Mouse (Mus musculus) kidney, embryonic 14.5 days (tissue): ENCODE data around the gene Lmntd2. TPM values are rescaled to one million over a fixed set of nuclear protein-coding genes. Genes with fewer than 3 reads are reported as not detected.

ENCODE experiments used
- ATAC-seq: fragments of 200-750 bp; cut with Nextera tagmentation; 2 replicates; pipeline ENCODE4 v1.8.0; 2017; ENCODE audit warnings: moderate number of reproducible peaks, mild to moderate bottlenecking, moderate TSS enrichment, moderate library complexity; ENCODE audit not compliant: low FRiP score, low TSS enrichment
- H3K27ac ChIP-seq: fragments of 300-500 bp; sonication (generic); 2 replicates; pipeline ENCODE4 v1.5.1; 2014; ENCODE audit warnings: low read depth, mild to moderate bottlenecking, low read length, moderate library complexity, mixed read lengths
- H3K27me3 ChIP-seq: fragments of 300-500 bp; sonication (generic); 2 replicates; pipeline ENCODE4 v1.6.1; 2014; ENCODE audit warnings: mild to moderate bottlenecking, low read length; ENCODE audit not compliant: control insufficient read depth, insufficient read depth
- H3K36me3 ChIP-seq: fragments of 300-500 bp; sonication (generic); 2 replicates; pipeline ENCODE4 v1.6.1; 2014; ENCODE audit warnings: low read length, mixed read lengths; ENCODE audit not compliant: control insufficient read depth, insufficient read depth
- H3K4me1 ChIP-seq: fragments of 300-500 bp; sonication (generic); 2 replicates; pipeline ENCODE4 v1.6.1; 2014; ENCODE audit warnings: low read length, mixed read lengths; ENCODE audit not compliant: control insufficient read depth, insufficient read depth
- H3K4me2 ChIP-seq: fragments of 300-500 bp; sonication (generic); replicated peaks from 2 replicates; pipeline ENCODE4 v1.6.1; 2014; ENCODE audit warnings: low read depth, mild to moderate bottlenecking, low read length
- H3K4me3 ChIP-seq: fragments of 300-500 bp; sonication (generic); 2 replicates; pipeline ENCODE4 v1.5.1; 2014; ENCODE audit warnings: mild to moderate bottlenecking, low read length
- H3K9ac ChIP-seq: fragments of 300-500 bp; sonication (generic); 2 replicates; pipeline ENCODE4 v1.6.1; 2014; ENCODE audit warnings: low read depth, mild to moderate bottlenecking, low read length, moderate library complexity
- H3K9me3 ChIP-seq: fragments of 300-500 bp; sonication (generic); 2 replicates; pipeline ENCODE4 v1.6.1; 2016; ENCODE audit warnings: low read length; ENCODE audit not compliant: control insufficient read depth
- WGBS: fragments of 180-500 bp; shearing (Covaris S2); extraction: QIAGEN DNeasy Blood & Tissue Kit; methylation state at CpG from one replicate; pipeline ENCODE4 v1.1.7; 2014; 5-methylcytosine and 5-hydroxymethylcytosine counted together
- polyA plus RNA-seq: library from polyadenylated mRNA; unstranded; fragments of >200 nt; fragmentation: Nextera tagmentation; extraction: Ambion mirVana; gene quantifications from 2 replicates; pipeline ENCODE4 v1.2.1, GENCODE M21; 2014

Lmntd2 gene
- polyA plus RNA-seq, 1 experiment from 2014 or later = 3.4 TPM

DNA sequence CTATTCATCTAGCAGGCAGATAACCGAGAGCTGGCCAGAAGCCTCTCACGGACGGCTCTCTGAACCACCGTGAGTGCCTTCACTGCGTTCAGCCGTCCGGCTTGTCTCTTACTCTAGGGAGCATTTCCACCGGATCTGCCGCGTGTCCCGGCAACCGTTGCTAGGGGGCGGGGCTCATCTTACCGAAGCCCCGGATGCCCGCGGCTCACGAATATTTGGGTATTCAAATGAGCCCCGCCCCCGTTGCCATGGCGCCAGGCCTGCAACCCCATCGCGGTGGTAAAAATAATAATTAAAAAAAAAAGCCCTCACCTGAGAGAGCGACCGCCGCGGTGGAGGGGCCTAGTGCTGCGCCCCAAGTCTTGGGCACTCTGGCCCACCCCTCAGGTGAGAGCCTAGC is 19.1 kb downstream of the Lmntd2 start:
- H3K4me1 ChIP-seq = peaks cover 14% of the 10 kb centered on the region; the same call in 1 of the 2 replicates
- H3K4me3 ChIP-seq = peak overlapping the region; percentile 92
- ATAC-seq = peak; percentile 46
- H3K9ac ChIP-seq = peak overlapping the region; percentile 65
- peak overlapping the region; percentile 97 for H3K4me2 ChIP-seq
- H3K27ac ChIP-seq = peak overlapping the region; percentile 84; the same call in 1 of the 2 replicates
- WGBS = under 1% methylated on average over 28 of the region's 28 CpGs
- H3K27me3 ChIP-seq = no peaks in the 10 kb centered on the region
- peaks cover 25% of the 10 kb centered on the region for H3K36me3 ChIP-seq
- no peaks in the 10 kb centered on the region for H3K9me3 ChIP-seq

DNA sequence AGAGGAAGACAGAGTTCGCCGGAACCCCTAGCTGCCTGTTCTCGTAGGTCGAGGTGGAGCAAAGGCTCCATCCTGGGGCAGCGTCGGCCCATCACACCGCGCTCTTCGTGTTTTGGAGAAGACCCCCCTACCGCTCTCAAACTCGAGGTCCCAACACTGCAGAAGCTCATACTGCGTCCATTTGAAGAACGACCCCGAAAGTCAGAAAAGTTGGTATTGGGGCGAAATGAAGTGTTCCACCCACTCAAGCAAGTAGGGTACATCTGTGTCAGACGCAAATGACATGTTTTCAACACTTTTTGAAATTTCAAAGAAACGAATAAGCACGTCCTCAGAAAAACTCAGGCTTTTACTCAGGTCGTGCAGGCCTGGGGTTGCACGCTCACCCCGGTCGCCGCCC is 19.5 kb downstream of the Lmntd2 start:
- no peaks in the 10 kb centered on the region for H3K27me3 ChIP-seq
- H3K4me1 ChIP-seq = peaks cover 14% of the 10 kb centered on the region; the same call in 1 of the 2 replicates
- peak overlapping the region; percentile 92 for H3K4me3 ChIP-seq
- peak overlapping the region; percentile 84 for H3K27ac ChIP-seq
- H3K36me3 ChIP-seq = peaks cover 30% of the 10 kb centered on the region
- H3K9me3 ChIP-seq = no peaks in the 10 kb centered on the region
- under 1% methylated on average over 23 of the region's 23 CpGs for WGBS
- H3K4me2 ChIP-seq = peak overlapping the region; percentile 97
- ATAC-seq = no peak
- H3K9ac ChIP-seq = peak overlapping the region; percentile 65

DNA sequence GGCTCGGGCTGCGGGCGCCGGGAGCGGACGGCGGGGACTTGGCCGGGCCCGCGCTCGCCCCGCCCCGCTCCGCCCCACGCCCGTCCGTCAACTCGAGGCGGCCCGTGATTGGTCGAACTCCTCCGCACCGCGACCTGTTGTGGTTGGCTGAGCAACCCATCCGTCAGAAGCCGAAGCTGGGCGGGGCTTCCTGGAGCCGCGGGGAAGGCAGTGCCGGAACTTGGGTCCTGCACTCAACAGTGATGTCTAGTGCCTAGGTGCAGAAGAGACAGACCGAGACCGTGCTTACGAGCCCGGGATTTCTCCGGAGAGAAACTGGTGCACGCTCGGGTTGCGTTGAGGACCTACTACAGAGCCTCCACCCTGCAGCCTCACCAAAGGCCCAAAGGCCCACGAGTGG is 19.9 kb downstream of the Lmntd2 start, which contains the start of the genes Hras and Lrrc56:
Gene Hras, minus strand, starts transcription at position 58 of the 400 bp plus-strand sequence.
Gene Lrrc56, plus strand, starts transcription at position 210 of the 400 bp plus-strand sequence.
- WGBS = under 1% methylated on average over 31 of the region's 39 CpGs
- peak; percentile 93 for ATAC-seq
- Histone ChIP-seq H3K9ac (peak within 1 kb of the TSS; percentile 93), H3K4me2 (peak within 1 kb of the TSS; percentile 97), H3K27ac (peak within 1 kb of the TSS; percentile 84), H3K36me3 (peaks cover 31% of the 10 kb centered on the region), H3K4me1 (peaks cover 14% of the 10 kb centered on the region; the same call in 1 of the 2 replicates), H3K27me3 (no peaks in the 10 kb centered on the region), H3K9me3 (no peaks in the 10 kb centered on the region), H3K4me3 (peak within 1 kb of the TSS; percentile 92)

DNA sequence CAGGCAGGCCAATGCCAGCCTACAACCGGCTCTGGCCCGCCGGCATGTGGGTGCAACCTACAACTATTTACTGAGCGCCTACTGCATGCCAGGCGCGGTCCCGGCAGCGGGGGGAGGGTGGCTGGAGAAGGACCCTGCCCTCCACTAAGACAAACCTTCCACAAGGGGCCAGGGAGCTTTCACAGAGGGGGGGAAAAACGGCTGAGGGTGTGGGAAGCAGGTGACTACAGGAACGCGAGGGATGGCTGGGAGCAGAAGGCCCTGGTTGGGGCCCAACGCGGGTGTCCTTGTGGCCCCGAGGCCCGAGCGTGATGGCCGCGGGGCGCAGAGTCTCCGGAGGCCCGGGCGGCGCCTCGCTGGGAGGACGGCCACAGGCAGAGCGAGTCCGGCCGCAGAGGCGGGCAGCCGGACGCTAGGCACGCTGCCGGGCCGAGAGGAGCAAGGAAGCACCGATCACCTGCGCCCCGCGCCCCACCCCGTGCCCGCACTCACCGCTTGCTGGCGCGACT is 20.5 kb downstream of the Lmntd2 start:
- peak overlapping the region; percentile 92 for H3K4me3 ChIP-seq
- no peaks in the 10 kb centered on the region for H3K9me3 ChIP-seq
- peaks cover 14% of the 10 kb centered on the region; the same call in 1 of the 2 replicates for H3K4me1 ChIP-seq
- under 1% methylated on average over 41 of the region's 43 CpGs for WGBS
- ATAC-seq = peak; percentile 16
- peak overlapping the region; percentile 93 for H3K9ac ChIP-seq
- no peaks in the 10 kb centered on the region for H3K27me3 ChIP-seq
- peak overlapping the region; percentile 97 for H3K4me2 ChIP-seq
- H3K36me3 ChIP-seq = peaks cover 31% of the 10 kb centered on the region
- peak overlapping the region; percentile 65; the same call in 1 of the 2 replicates for H3K27ac ChIP-seq

DNA sequence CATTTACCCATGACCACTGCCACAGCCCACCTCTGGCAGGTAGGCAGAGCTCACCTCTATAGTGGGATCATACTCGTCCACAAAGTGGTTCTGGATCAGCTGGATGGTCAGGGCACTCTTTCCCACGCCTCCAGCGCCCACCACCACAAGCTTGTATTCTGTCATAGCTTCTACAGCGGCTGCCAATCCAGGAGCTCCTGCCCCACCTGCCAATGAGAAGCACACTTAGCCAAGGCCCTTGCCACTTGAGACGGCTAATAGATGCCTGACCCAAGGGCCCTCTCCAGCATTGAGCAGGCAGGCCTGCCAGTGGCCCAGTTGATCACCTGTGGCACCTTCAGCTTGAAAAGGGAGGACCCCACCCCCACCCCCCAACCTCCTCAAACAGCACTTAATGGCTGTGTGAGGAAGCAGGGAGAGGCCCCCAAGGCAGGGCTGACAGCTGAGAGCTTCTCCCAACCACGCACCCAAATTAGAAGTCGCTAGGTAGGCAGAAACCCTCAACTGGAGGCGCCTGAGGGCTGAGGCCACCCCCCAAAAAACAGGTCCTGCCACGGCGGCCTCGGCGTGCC is 21.0 kb downstream of the Lmntd2 start:
- ATAC-seq = no peak
- Histone ChIP-seq H3K4me3 (peak overlapping the region; percentile 92), H3K9ac (peak overlapping the region; percentile 93), H3K9me3 (no peaks in the 10 kb centered on the region), H3K27me3 (no peaks in the 10 kb centered on the region), H3K36me3 (peaks cover 31% of the 10 kb centered on the region), H3K4me1 (peaks cover 14% of the 10 kb centered on the region; the same call in 1 of the 2 replicates), H3K4me2 (peak overlapping the region; percentile 97), H3K27ac (peak overlapping the region; percentile 65; the same call in 1 of the 2 replicates)
- WGBS = 28% methylated on average over 12 of the region's 12 CpGs

DNA sequence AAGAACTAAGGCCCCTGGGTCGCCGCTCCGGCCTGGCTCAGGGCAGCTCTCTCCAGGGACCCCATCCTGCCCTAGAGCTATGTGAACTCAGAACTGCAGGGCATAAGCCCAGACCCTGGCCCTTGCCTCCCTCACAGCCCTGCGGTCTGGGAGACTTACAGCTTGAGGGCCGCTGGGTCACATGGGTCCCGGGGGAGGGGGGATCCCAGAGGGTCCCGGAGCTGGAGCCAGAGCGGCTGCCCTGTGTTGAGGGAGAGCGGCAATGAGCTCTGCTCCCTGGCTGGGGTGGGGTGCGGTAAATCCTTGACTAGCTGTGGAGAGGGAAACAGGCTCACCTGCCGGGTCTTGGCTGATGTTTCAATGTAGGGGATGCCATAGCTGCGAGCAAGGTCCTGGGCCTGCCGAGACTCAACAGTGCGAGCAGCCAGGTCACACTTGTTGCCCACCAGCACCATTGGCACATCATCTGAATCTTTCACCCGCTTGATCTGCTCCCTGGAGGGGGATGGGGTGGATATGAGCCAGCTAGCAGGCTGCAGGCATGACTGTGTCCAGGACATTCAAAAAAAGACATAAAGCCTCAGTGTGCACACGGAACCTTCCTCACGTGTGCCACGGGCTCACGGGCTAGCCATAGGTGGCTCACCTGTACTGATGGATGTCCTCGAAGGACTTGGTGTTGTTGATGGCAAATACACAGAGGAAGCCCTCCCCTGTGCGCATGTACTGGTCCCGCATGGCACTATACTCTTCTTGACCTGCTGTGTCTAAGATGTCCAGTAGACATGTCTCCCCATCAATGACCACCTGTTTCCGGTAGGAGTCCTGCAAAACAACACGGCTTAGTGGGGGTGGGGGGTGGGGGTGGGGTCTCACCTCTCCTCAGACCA is 21.8 kb downstream of the Lmntd2 start:
- H3K4me1 ChIP-seq = peaks cover 14% of the 10 kb centered on the region; the same call in 1 of the 2 replicates
- H3K4me2 ChIP-seq = peak overlapping the region; percentile 97
- H3K27me3 ChIP-seq = no peaks in the 10 kb centered on the region
- H3K36me3 ChIP-seq = peaks cover 31% of the 10 kb centered on the region
- peak overlapping the region; percentile 92; the same call in 1 of the 2 replicates for H3K4me3 ChIP-seq
- WGBS = 82% methylated on average over 24 of the region's 24 CpGs
- H3K9me3 ChIP-seq = no peaks in the 10 kb centered on the region
- H3K27ac ChIP-seq = no peak overlapping the region
- no peak overlapping the region for H3K9ac ChIP-seq
- no peak for ATAC-seq

- Histone ChIP-seq H3K4me2 (0 out of 2 replicates have a peak overlapping the region, but pooled peaks have one; percentile 19), H3K27me3 (no peaks in the 10 kb centered on the region), H3K9me3 (no peaks in the 10 kb centered on the region), H3K27ac (no peak overlapping the region), H3K9ac (no peak overlapping the region), H3K4me3 (no peak overlapping the region), H3K4me1 (peaks cover 14% of the 10 kb centered on the region; the same call in 1 of the 2 replicates), H3K36me3 (peaks cover 31% of the 10 kb centered on the region)
- WGBS = 90% methylated on average over 14 of the region's 14 CpGs
- ATAC-seq = no peak
Measured at GRCm38 (mm10) chr7:141191036-141191435, 22.8 kb downstream of the Lmntd2 start.

DNA sequence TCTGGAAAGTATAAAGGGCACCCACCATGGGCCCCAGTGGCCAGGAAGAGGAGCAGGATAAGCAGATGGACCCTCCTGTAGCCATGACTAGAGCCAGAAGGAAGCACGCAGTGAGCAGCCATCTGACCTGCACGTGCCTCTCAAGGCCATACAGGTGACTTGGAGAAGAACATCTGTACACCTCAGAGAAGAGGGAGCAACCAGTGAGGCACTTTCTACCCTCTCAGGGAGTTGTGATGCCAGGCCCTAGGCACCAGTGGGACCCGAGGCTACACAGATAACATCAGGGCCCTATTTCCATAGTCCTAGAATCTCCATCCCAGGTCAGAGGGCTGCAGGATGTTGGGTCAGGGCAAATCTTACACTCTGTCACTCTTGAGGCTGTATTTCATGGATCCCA is 23.7 kb downstream of the Lmntd2 start:
- Histone ChIP-seq H3K4me2 (no peak overlapping the region), H3K9me3 (no peaks in the 10 kb centered on the region), H3K9ac (no peak overlapping the region), H3K27ac (no peak overlapping the region), H3K36me3 (peaks cover 31% of the 10 kb centered on the region), H3K4me3 (no peak overlapping the region), H3K27me3 (no peaks in the 10 kb centered on the region), H3K4me1 (peaks cover 14% of the 10 kb centered on the region; the same call in 1 of the 2 replicates)
- 87% methylated on average over 3 of the region's 3 CpGs for WGBS
- no peak for ATAC-seq
